Mouse (Mus musculus) liver, embryonic 16.5 days (tissue): ENCODE data around the gene Olfr344. TPM values are rescaled to one million over a fixed set of nuclear protein-coding genes. Genes with fewer than 3 reads are reported as not detected.

Experiments used
- ATAC-seq: fragments of 200-750 bp; cut with Nextera tagmentation; 2 replicates; pipeline ENCODE4 v1.8.0; 2017; ENCODE audit warnings: low read depth, mild to moderate bottlenecking, moderate number of reproducible peaks, moderate library complexity
- H3K27ac ChIP-seq: fragments of 300-500 bp; sonication (generic); 2 replicates; pipeline ENCODE4 v1.5.1; 2014; ENCODE audit warnings: mild to moderate bottlenecking, low read length
- H3K27me3 ChIP-seq: fragments of 300-500 bp; sonication (generic); 2 replicates; pipeline ENCODE4 v1.6.1; 2014; ENCODE audit warnings: low read depth, low read length, mixed read lengths; ENCODE audit not compliant: control insufficient read depth, insufficient read depth
- H3K36me3 ChIP-seq: fragments of 300-500 bp; sonication (generic); 2 replicates; pipeline ENCODE4 v1.6.1; 2014; ENCODE audit warnings: mild to moderate bottlenecking; ENCODE audit not compliant: control insufficient read depth, insufficient read depth
- H3K4me1 ChIP-seq: fragments of 300-500 bp; sonication (generic); 2 replicates; pipeline ENCODE4 v1.6.1; 2014; ENCODE audit warnings: low read depth, low read length, mixed read lengths; ENCODE audit not compliant: control insufficient read depth
- H3K4me2 ChIP-seq: fragments of 300-500 bp; sonication (generic); 2 replicates; pipeline ENCODE4 v1.6.1; 2014; ENCODE audit warnings: low read depth, low read length, mixed read lengths
- H3K4me3 ChIP-seq: fragments of 300-500 bp; sonication (generic); 2 replicates; pipeline ENCODE4 v1.5.1; 2014; ENCODE audit warnings: low read depth, mild to moderate bottlenecking, low read length
- H3K9ac ChIP-seq: fragments of 300-500 bp; sonication (generic); 2 replicates; pipeline ENCODE4 v1.6.1; 2014; ENCODE audit warnings: low read depth, low read length
- H3K9me3 ChIP-seq: fragments of 300-500 bp; sonication (generic); replicated peaks from 2 replicates; pipeline ENCODE4 v1.6.1; 2016; ENCODE audit warnings: low read length; ENCODE audit not compliant: control insufficient read depth
- WGBS: fragments of 180-500 bp; shearing (Covaris S2); extraction: QIAGEN DNeasy Blood & Tissue Kit; methylation state at CpG from one replicate; pipeline ENCODE4 v1.1.7; 2014; ENCODE audit not compliant: insufficient replicate concordance; 5-methylcytosine and 5-hydroxymethylcytosine counted together
- polyA plus RNA-seq: library from polyadenylated mRNA; unstranded; fragments of >200 nt; fragmentation: Nextera tagmentation; extraction: Ambion mirVana; gene quantifications from 2 replicates; pipeline ENCODE4 v1.2.1, GENCODE M21; 2015

Gene Olfr344
- not detected in 2 replicates for polyA plus RNA-seq

- Histone ChIP-seq H3K36me3 (no peaks in the 10 kb centered on the region), H3K27me3 (no peaks in the 10 kb centered on the region), H3K4me3 (no peak within 1 kb of the TSS), H3K4me2 (no peak within 1 kb of the TSS), H3K27ac (no peak within 1 kb of the TSS), H3K9me3 (no peaks in the 10 kb centered on the region), H3K4me1 (no peaks in the 10 kb centered on the region), H3K9ac (no peak within 1 kb of the TSS)
- ATAC-seq = no peak
- 58% methylated on average over 1 of the region's 1 CpGs for WGBS
Observed at GRCm38 (mm10) chr2:36566362-36566761, at the start of gene Olfr344. Gene Olfr344, plus strand, starts transcription at chr2:36566662.

DNA sequence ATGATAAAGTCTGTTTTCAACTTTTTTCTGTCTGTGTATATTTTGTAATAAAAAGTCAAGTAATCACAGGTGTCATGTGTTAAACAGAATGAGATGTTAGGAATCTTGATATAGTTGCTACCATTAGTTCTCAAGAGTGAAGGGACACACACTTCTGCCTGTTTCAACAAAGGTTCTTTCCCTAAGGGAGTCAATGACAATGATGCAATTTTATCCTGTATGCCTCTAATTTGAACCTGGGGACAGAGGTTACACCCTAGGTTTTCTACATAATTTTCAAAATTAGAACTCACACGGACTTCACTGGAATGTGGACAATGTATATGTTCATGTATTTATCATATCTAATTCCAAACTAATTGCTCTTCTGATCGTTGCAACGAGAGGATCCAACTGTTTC is 41.8 kb upstream of the Olfr344 start, which contains the start of gene Olfr342:
Gene Olfr342, plus strand, starts transcription at position 301 of the 400 bp plus-strand sequence.
- Histone ChIP-seq H3K4me1 (no peaks in the 10 kb centered on the region), H3K9me3 (no peaks in the 10 kb centered on the region)

GRCm38 (mm10) chr2:36565156-36565555 is 1.3 kb upstream of the Olfr344 start:
- no peak overlapping the region for H3K4me3 ChIP-seq

More for the DNA sequence above, 41.8 kb upstream of the Olfr344 start, which contains the start of gene Olfr342:
- Histone ChIP-seq H3K4me3 (no peak within 1 kb of the TSS), H3K27me3 (no peaks in the 10 kb centered on the region), H3K9ac (no peak within 1 kb of the TSS), H3K36me3 (no peaks in the 10 kb centered on the region), H3K4me2 (no peak within 1 kb of the TSS), H3K27ac (no peak within 1 kb of the TSS)
- ATAC-seq = no peak
- 43% methylated on average over 3 of the region's 3 CpGs for WGBS

DNA sequence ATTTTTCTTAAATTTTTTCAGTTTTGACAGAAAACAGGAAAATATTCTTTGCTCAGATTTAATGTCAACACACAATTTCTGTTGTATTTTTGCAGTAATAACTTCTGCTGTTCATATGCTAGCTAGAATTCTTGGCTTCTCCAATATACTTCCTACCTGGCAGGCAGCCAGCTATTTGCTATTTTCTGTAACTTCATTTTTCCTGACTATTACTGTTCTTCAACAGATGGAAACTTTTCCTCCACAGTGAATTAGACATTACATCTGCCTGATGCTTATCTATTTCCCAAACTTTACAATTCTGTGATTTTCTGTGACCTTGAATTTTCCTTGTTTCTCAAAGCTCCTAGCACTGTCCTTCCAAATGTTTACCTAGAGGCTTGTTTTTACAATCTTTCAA is 560 bp downstream of the Olfr344 start:
- Histone ChIP-seq H3K4me2 (no peak overlapping the region), H3K36me3 (no peaks in the 10 kb centered on the region), H3K4me1 (no peaks in the 10 kb centered on the region), H3K27ac (no peak overlapping the region), H3K4me3 (no peak overlapping the region), H3K27me3 (no peaks in the 10 kb centered on the region), H3K9ac (no peak overlapping the region), H3K9me3 (no peaks in the 10 kb centered on the region)
- ATAC-seq = no peak

More at GRCm38 (mm10) chr2:36565156-36565555, 1.3 kb upstream of the Olfr344 start:
- Histone ChIP-seq H3K36me3 (no peaks in the 10 kb centered on the region), H3K9ac (no peak overlapping the region), H3K27ac (no peak overlapping the region), H3K4me1 (no peaks in the 10 kb centered on the region), H3K9me3 (no peaks in the 10 kb centered on the region), H3K27me3 (no peaks in the 10 kb centered on the region), H3K4me2 (no peak overlapping the region)
- no peak for ATAC-seq

- 81% methylated on average over 3 of the region's 3 CpGs for WGBS
- Histone ChIP-seq H3K9ac (no peak overlapping the region), H3K4me2 (no peak overlapping the region), H3K36me3 (no peaks in the 10 kb centered on the region), H3K9me3 (no peaks in the 10 kb centered on the region), H3K27me3 (no peaks in the 10 kb centered on the region), H3K4me1 (no peaks in the 10 kb centered on the region), H3K4me3 (no peak overlapping the region), H3K27ac (no peak overlapping the region)
- no peak for ATAC-seq
Observed at GRCm38 (mm10) chr2:36567845-36568244, 1.4 kb downstream of the Olfr344 start.

Other genes with a start within 250 kb of the Olfr344 start
- not detected in 2 replicates for gene Olfr338, start 193.1 kb upstream of the Olfr344 start, polyA plus RNA-seq
- gene Olfr339, start 147.7 kb upstream of the Olfr344 start, polyA plus RNA-seq = not detected in 2 replicates
- gene Olfr340, start 114.1 kb upstream of the Olfr344 start, polyA plus RNA-seq = not detected in 2 replicates
- not detected in 2 replicates for gene Olfr341, start 84.2 kb upstream of the Olfr344 start, polyA plus RNA-seq
- not detected in 2 replicates for gene Olfr342, start 41.7 kb upstream of the Olfr344 start, polyA plus RNA-seq
- gene Olfr345, start 73.4 kb downstream of the Olfr344 start, polyA plus RNA-seq = not detected in 2 replicates
- gene Olfr346, start 119.1 kb downstream of the Olfr344 start, polyA plus RNA-seq = not detected in 2 replicates
- gene Olfr347, start 165.2 kb downstream of the Olfr344 start, polyA plus RNA-seq = not detected in 2 replicates
- gene Olfr348, start 217.6 kb downstream of the Olfr344 start, polyA plus RNA-seq = not detected in 2 replicates
- not detected in 2 replicates for gene Olfr50, start 223.9 kb downstream of the Olfr344 start, polyA plus RNA-seq